Mouse (Mus musculus) neural tube, embryonic 11.5 days (tissue): ENCODE data around the gene Luc7l. TPM values are rescaled to one million over a fixed set of nuclear protein-coding genes. Genes with fewer than 3 reads are reported as not detected.
"Not testable (repeated sequence)": the region's sequence is repeated elsewhere in the genome, so short reads cannot be mapped to it uniquely, and the experiment has no call there.

Source experiments
- ATAC-seq: fragments of 200-750 bp; cut with Nextera tagmentation; 2 replicates; pipeline ENCODE4 v1.8.0; 2017; ENCODE audit warnings: moderate number of reproducible peaks, mild to moderate bottlenecking, moderate TSS enrichment, moderate library complexity; ENCODE audit not compliant: insufficient read depth, low FRiP score, low TSS enrichment
- DNase-seq: peaks from one replicate; pipeline ENCODE4 v3.0.0-alpha.2; 2015; ENCODE audit warnings: low spot score
- H3K27ac ChIP-seq: fragments of 300-500 bp; sonication (generic); 2 replicates; pipeline ENCODE4 v1.5.1; 2014; ENCODE audit warnings: low read depth, mild to moderate bottlenecking, low read length
- H3K27me3 ChIP-seq: fragments of 300-500 bp; sonication (generic); 2 replicates; pipeline ENCODE4 v1.6.1; 2014; ENCODE audit warnings: mild to moderate bottlenecking, low read length, mixed read lengths; ENCODE audit not compliant: control insufficient read depth, insufficient read depth
- H3K36me3 ChIP-seq: fragments of 300-500 bp; sonication (generic); 2 replicates; pipeline ENCODE4 v1.6.1; 2014; ENCODE audit warnings: mild to moderate bottlenecking, low read length, moderate library complexity, mixed read lengths; ENCODE audit not compliant: control insufficient read depth, insufficient read depth
- H3K4me1 ChIP-seq: fragments of 300-500 bp; sonication (generic); 2 replicates; pipeline ENCODE4 v1.6.1; 2014; ENCODE audit warnings: low read length, mixed read lengths; ENCODE audit not compliant: control insufficient read depth, insufficient read depth
- H3K4me2 ChIP-seq: fragments of 300-500 bp; sonication (generic); 2 replicates; pipeline ENCODE4 v1.6.1; 2014; ENCODE audit warnings: low read depth, mild to moderate bottlenecking, moderate library complexity
- H3K4me3 ChIP-seq: fragments of 300-500 bp; sonication (generic); 2 replicates; pipeline ENCODE4 v1.5.1; 2014; ENCODE audit warnings: low read depth, low read length
- H3K9ac ChIP-seq: fragments of 300-500 bp; sonication (generic); 2 replicates; pipeline ENCODE4 v1.6.1; 2014; ENCODE audit warnings: mild to moderate bottlenecking, low read length
- H3K9me3 ChIP-seq: fragments of 300-500 bp; sonication (generic); 2 replicates; pipeline ENCODE4 v1.6.1; 2016; ENCODE audit warnings: low read length; ENCODE audit not compliant: control insufficient read depth
- WGBS: fragments of 180-500 bp; shearing (Covaris S2); extraction: QIAGEN DNeasy Blood & Tissue Kit; methylation state at CpG from one replicate; pipeline ENCODE4 v1.1.7; 2014; 5-methylcytosine and 5-hydroxymethylcytosine counted together
- polyA plus RNA-seq: library from polyadenylated mRNA; unstranded; fragments of >200 nt; fragmentation: Nextera tagmentation; extraction: Ambion mirVana; gene quantifications from 2 replicates; pipeline ENCODE4 v1.2.1, GENCODE M21; 2014

Luc7l gene
- polyA plus RNA-seq, 1 experiment from 2014 or later = 128 TPM

DNA sequence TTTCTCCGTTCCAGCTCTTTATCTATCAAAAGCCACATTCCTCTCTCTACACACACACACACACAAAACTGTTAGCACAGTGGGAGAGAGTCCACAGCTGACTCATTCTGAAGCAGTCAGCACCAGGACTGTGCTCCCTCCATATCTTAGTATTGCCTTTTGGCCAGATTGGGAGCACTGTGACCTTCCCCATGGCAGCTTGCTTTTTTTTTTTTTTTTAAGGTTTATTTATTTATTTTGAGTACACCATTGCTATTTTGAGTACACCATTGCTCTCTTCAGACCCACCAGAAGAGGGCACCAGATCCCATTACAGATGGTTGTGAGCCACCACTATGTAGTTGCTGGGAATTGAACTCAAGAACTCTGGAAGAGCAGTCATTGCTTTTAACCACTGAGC, 16.2 kb downstream of the Luc7l start:
- H3K27me3 ChIP-seq = no peaks in the 10 kb centered on the region

DNA sequence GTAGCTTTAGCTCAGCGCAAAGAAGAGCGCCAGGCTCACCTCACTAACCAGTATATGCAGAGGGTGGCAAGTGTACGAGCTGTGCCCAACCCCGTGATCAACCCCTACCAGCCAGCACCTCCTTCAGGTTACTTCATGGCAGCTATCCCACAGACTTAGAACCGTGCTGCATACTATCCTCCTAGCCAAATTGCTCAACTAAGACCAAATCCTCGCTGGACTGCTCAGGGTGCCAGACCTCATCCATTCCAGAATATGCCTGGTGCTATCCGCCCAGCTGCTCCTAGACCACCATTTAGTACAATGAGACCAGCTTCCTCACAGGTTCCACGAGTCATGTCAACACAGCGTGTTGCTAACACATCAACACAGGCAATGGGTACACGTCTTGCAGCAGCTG, 16.9 kb downstream of the Luc7l start:
- not testable (repeated sequence) for H3K4me3 ChIP-seq, H3K27ac ChIP-seq, H3K4me1 ChIP-seq, ATAC-seq, H3K27me3 ChIP-seq, H3K9ac ChIP-seq, H3K9me3 ChIP-seq, DNase-seq, H3K4me2 ChIP-seq
- H3K36me3 ChIP-seq = peaks cover 11% of the 10 kb centered on the region
- WGBS = 94% methylated on average over 10 of the region's 10 CpGs

More for the DNA sequence above, 16.2 kb downstream of the Luc7l start:
- H3K4me1 ChIP-seq = no peaks in the 10 kb centered on the region
- H3K4me3 ChIP-seq = no peak overlapping the region
- H3K36me3 ChIP-seq = peaks cover 16% of the 10 kb centered on the region
- H3K27ac ChIP-seq = no peak overlapping the region
- DNase-seq = no peak
- no peak for ATAC-seq
- H3K9me3 ChIP-seq = no peaks in the 10 kb centered on the region
- H3K4me2 ChIP-seq = no peak overlapping the region
- WGBS = 86% methylated on average over 1 of the region's 1 CpGs
- no peak overlapping the region for H3K9ac ChIP-seq

DNA sequence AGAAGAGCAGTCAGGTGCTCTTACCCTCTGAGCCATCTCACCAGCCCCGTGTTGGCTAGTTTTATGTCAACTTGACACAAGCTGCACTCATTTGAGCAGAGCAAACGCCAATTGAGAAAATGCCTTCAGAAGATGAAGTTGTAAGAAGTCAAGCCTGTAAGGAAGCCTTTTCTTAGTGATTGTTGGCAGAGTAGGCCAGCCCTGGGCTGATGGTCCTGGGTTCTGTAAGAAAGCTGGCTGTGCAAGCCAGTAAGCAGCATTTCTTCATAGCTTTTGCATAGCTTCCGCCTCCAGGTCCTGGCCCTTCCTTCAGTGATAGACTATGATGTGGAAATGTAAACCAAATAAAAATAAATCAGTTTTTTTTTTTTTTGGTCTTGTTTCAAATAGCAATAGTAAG, 19.9 kb downstream of the Luc7l start:
- no peak for DNase-seq
- no peak overlapping the region for H3K4me3 ChIP-seq
- no peaks in the 10 kb centered on the region for H3K27me3 ChIP-seq
- H3K36me3 ChIP-seq = peaks cover 16% of the 10 kb centered on the region
- no peak for ATAC-seq
- no peak overlapping the region for H3K4me2 ChIP-seq
- no peaks in the 10 kb centered on the region for H3K9me3 ChIP-seq
- no peak overlapping the region for H3K27ac ChIP-seq
- 83% methylated on average over 3 of the region's 3 CpGs for WGBS
- H3K4me1 ChIP-seq = no peaks in the 10 kb centered on the region
- no peak overlapping the region for H3K9ac ChIP-seq

DNA sequence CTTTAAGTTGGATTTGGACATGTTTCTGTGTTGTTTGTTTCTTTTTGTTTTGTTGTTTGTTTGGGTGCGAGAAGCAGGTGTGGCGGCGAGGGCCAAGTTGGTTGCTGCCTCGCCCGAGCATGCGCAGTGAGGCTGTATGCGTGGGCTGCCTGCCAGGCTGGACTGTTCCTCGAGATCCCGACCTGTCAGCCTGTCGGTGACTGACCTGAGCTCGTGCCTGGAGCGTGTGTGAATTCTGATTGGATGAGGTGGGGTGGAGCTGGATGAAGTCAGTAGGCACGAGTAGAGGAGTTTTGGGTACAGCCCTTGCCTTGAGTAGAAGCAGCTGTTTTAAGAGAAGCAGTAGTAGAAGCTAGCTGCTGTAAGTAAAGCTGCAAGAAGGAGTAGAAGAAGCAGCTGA, 23.2 kb downstream of the Luc7l start:
- 90% methylated on average over 13 of the region's 13 CpGs for WGBS

DNA sequence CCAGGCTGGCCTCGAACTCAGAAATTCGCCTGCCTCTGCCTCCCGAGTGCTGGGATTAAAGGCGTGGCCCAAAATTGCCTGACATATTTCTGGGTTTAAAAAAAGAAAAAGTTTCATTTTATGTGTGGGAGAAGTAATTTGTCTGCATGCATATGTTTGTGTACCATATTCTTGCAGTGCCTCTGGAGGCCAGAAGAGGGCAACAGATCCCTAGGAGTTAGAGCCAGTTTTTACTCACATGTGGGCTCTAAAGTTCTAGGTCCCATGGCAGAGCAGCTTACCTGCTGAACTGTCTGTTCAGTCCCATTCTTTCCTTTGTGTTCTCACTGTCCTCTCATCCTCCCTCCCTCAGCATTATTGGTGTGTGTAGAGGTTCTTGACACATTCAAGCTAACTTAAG, 24.0 kb downstream of the Luc7l start:
- H3K27ac ChIP-seq = no peak overlapping the region
- no peaks in the 10 kb centered on the region for H3K27me3 ChIP-seq
- WGBS = 88% methylated on average over 4 of the region's 4 CpGs
- H3K4me2 ChIP-seq = no peak overlapping the region
- DNase-seq = peak; percentile 26
- no peaks in the 10 kb centered on the region for H3K4me1 ChIP-seq
- H3K36me3 ChIP-seq = peaks cover 38% of the 10 kb centered on the region
- H3K9ac ChIP-seq = no peak overlapping the region
- H3K9me3 ChIP-seq = no peaks in the 10 kb centered on the region
- ATAC-seq = no peak
- H3K4me3 ChIP-seq = no peak overlapping the region

More for the DNA sequence above, 23.2 kb downstream of the Luc7l start:
- H3K4me3 ChIP-seq = no peak overlapping the region
- no peaks in the 10 kb centered on the region for H3K4me1 ChIP-seq
- H3K36me3 ChIP-seq = peaks cover 33% of the 10 kb centered on the region
- H3K9ac ChIP-seq = no peak overlapping the region
- H3K4me2 ChIP-seq = no peak overlapping the region
- ATAC-seq (no peak), DNase-seq (no peak)
- no peaks in the 10 kb centered on the region for H3K9me3 ChIP-seq
- no peaks in the 10 kb centered on the region for H3K27me3 ChIP-seq
- no peak overlapping the region for H3K27ac ChIP-seq

DNA sequence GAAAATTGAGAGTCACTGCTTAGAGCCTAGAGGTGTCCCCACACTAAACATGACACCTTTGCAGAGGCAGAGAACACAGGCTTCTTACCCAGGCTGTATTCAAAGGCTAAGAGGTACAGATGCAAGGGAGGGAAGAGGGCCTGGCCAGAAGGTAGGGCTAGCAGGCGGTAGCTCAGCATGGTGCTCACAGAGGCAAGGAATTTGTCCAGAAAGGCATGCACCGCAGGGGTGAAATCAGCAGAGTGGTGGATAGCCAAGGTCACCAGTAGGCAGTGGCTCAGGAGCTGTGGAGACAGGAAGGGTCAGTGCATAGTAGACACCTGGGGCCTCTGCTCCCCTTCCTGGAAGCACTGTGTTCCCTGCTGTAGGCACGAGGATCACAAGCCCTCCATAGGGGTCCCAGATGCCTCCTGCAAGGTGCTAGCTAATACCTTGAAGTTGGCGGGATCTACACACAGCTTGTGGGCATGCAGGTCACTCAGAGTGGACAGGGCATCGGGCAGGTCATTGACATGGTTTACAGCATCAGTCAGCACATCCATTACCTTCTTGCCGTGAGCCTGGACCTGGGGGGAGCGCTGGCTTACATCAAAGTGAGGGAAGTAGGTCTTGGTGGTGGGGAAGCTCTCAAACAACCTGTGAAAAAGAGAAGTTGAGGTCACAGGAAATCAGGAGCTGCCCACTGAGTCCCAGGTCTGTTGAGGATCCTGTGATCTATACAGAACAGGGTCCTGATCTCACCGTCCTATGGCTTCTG, 33.7 kb downstream of the Luc7l start:
- no peak overlapping the region for H3K27ac ChIP-seq
- ATAC-seq (no peak), DNase-seq (no peak)
- no peaks in the 10 kb centered on the region for H3K27me3 ChIP-seq
- peaks cover 20% of the 10 kb centered on the region for H3K36me3 ChIP-seq
- no peak overlapping the region for H3K9ac ChIP-seq
- H3K9me3 ChIP-seq = 0 out of 2 replicates have a peak, but pooled peaks cover 3% of the 10 kb centered on the region
- no peak overlapping the region for H3K4me3 ChIP-seq
- WGBS = 87% methylated on average over 8 of the region's 8 CpGs
- no peak overlapping the region for H3K4me2 ChIP-seq
- no peaks in the 10 kb centered on the region for H3K4me1 ChIP-seq

DNA sequence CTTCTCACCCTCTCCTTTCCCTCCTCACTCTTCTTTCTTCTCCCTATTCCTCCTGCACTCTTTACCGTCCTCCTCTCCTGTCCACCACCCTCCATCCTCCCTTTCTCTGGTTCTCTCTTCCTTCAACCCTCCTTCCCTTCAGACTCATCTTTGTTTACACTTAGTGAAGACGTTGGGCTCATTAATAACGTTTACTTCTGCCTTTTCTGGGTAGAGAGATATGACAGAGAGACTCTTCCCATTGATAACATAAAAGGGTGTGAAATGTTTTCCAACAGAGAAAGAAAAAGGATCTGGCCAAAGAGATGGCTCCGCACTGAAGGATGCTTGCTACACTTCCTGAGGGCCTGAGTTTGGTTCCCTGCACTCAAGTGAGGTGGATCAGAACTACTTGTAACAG, 36.8 kb downstream of the Luc7l start:
- no peak for DNase-seq
- H3K36me3 ChIP-seq = peaks cover 7% of the 10 kb centered on the region
- WGBS = 81% methylated on average over 4 of the region's 4 CpGs

DNA sequence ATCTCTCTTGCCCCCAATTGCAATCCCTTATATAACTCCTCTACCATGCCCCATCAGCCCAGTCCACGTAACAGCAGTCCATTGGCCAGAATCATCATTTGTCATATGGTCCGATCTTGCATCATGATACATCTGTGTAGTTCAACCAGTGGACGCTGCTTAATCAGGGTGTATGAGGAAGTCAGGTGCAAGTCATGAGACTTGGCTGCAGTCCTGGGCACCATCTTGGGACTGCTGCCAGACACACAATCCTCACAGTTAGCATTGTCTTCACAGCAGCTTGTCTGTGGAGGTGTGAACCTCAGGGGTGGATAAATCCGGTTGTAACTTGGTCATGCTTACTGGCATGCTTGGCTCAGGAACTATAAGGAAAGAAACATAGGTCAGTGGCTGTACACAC, 45.6 kb downstream of the Luc7l start:
- not testable (repeated sequence) for H3K9ac ChIP-seq, H3K9me3 ChIP-seq, H3K27me3 ChIP-seq, H3K4me3 ChIP-seq, ATAC-seq, DNase-seq, H3K4me1 ChIP-seq, H3K4me2 ChIP-seq, H3K36me3 ChIP-seq, H3K27ac ChIP-seq
- 92% methylated on average over 4 of the region's 4 CpGs for WGBS

More for the DNA sequence above, 36.8 kb downstream of the Luc7l start:
- H3K27ac ChIP-seq = no peak overlapping the region
- H3K9me3 ChIP-seq = 0 out of 2 replicates have a peak, but pooled peaks cover 7% of the 10 kb centered on the region
- H3K9ac ChIP-seq = no peak overlapping the region
- H3K4me2 ChIP-seq = no peak overlapping the region
- no peaks in the 10 kb centered on the region for H3K27me3 ChIP-seq
- no peak for ATAC-seq
- no peaks in the 10 kb centered on the region for H3K4me1 ChIP-seq
- H3K4me3 ChIP-seq = no peak overlapping the region

DNA sequence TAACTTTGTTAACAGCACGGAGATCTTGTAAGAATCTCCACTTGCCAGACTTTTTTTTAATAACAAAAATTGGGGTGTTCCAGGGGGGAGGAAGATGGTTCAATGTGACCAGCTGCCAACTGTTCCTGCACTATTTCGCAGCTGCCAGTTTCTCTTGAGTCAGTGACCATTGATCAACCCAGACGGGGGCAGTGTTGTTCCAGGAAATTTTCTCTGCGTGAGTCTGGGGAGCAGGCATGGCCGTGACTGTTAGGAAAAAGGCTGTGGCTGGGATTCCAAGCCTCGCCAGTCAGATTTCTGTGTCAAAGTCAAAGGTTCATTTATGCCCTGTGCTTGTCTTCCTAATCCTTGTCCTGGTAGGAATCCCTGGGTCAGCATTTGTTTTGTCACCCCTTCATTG, 61.6 kb downstream of the Luc7l start:
- DNase-seq = peak; percentile 74
- Histone ChIP-seq H3K36me3 (no peaks in the 10 kb centered on the region), H3K27me3 (no peaks in the 10 kb centered on the region), H3K9ac (no peak overlapping the region), H3K27ac (no peak overlapping the region), H3K4me1 (no peaks in the 10 kb centered on the region), H3K9me3 (no peaks in the 10 kb centered on the region), H3K4me2 (no peak overlapping the region), H3K4me3 (no peak overlapping the region)
- 16% methylated on average over 6 of the region's 6 CpGs for WGBS
- no peak for ATAC-seq
